Mouse (Mus musculus): ENCODE measurements around the gene Pemt. TPM values are rescaled to one million over a fixed set of nuclear protein-coding genes. Genes with fewer than 3 reads are reported as not detected.

Gene Pemt
- total RNA-seq, 2 experiments from 2014 or later, result 3.8 to 7.9 TPM

DNA sequence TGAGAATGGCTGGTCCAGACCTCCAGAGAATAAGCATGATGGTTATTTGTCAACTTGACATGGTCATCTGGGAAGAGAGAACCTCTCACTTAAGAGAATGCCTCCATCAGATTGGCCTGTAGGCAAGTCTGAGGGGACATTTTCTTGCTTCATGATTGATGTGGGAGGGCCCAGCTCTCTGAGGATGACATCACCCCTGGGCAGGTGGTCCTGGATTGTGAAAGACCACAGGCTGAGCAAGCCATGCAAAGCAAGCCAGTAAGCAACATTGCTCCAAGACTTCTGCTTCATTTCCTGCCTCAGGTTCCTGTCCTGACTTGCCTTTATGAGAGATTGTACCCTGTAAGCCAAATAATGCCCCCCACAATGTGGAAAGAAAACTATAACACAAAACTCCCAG lies 26.8 kb upstream of the Pemt start:
- no peak for DNase-seq (ENCODE audit: low spot score in 2 of 2)
- no peak overlapping the region for H3K4me3 ChIP-seq
- H3K27ac ChIP-seq, result no peak overlapping the region
- TF ChIP-seq CTCF (conservative IDR thresholded peaks at IDR 0.05), result no peak

DNA sequence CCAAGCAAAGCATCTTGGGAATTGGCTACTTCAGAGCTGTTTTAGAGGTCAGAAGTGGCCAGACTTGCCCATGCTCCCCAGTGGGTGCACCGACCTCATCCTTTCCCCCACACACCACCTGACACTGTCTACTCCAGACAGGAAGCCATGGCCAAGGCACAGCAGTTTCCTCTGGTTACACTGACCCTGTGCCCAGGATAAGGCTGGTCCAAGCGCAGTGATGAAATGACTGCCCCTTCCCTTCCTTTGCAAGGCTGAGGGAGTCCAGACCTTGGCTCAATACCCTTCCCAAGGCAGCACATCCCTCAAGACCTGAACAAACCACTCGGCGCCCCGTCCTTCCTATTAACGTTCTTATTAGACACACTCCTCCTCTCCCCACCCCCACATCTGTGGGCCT lies 24.9 kb upstream of the Pemt start:
- TF ChIP-seq CTCF (conservative IDR thresholded peaks at IDR 0.05), result no peak
- Histone ChIP-seq H3K27ac (no peak overlapping the region), H3K4me3 (no peak overlapping the region)
- DNase-seq (ENCODE audit: low spot score in 2 of 2), result no peak

DNA sequence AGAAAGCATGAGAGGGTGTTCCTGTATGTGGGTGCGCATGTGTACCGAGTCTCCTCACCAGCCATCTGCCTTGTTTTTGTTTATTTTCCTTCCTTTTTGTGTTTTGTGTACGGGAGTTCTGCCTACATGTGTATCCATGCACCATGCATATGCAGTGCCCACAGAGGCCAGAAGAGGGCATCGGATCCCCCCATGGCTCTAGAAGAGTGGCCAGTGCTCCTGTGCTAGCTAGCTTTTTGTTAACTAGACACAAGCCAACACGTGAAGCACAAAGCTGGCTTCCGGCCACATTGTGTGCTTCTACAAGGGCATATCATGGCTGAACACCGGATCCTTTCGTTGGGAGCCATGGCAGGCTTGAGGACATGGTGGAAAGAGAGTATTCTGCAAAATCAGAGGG lies 24.3 kb upstream of the Pemt start:
- peak; percentile 79 for TF ChIP-seq CTCF (conservative IDR thresholded peaks at IDR 0.05)
- no peak for DNase-seq (ENCODE audit: low spot score in 2 of 2)
- H3K27ac ChIP-seq, result no peak overlapping the region
- H3K4me3 ChIP-seq, result no peak overlapping the region

DNA sequence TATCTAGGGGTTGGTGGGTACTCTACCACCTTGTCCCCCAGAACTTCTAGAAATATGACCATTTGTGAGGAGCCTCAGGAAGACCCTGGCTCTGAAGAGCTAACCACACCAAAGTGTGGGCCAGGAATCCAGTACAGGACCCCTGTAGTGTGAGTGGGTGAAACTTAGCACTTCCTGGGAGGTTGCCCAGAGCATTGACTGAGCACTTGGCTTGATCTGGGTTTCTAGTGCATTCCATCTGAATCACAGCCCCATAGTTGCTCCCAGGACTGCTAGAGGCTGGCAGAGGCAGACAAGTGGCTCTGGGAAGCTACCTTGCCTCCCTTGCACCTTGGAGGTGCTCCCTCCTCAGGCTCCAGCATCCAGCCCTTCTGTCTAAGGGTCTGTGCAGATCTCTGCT lies 22.3 kb upstream of the Pemt start:
- TF ChIP-seq CTCF (conservative IDR thresholded peaks at IDR 0.05), result no peak
- H3K27ac ChIP-seq, result no peak overlapping the region
- no peak for DNase-seq (ENCODE audit: low spot score in 2 of 2)
- H3K4me3 ChIP-seq, result no peak overlapping the region

DNA sequence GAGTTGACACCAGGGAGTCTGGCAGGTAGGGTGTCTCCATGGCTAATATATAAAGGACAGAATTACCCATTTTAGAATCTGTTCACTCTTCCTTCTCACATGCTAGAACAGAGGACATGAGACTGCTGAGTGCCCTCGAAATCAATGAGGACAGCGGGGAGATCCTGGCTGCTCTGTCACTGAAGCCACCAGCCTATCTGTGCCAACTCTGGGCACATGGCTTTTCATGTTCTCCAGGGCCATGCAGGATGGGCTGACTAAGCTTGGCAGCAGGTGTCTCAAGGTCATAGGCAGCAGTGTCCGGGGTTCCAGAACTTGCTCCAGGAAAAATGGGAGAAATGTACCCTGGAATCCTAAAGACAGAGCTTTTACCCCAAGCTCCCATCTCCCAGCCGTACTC lies 21.4 kb upstream of the Pemt start:
- Histone ChIP-seq H3K27ac (no peak overlapping the region), H3K4me3 (no peak overlapping the region)
- no peak for DNase-seq (ENCODE audit: low spot score in 2 of 2)
- TF ChIP-seq CTCF (conservative IDR thresholded peaks at IDR 0.05), result no peak

DNA sequence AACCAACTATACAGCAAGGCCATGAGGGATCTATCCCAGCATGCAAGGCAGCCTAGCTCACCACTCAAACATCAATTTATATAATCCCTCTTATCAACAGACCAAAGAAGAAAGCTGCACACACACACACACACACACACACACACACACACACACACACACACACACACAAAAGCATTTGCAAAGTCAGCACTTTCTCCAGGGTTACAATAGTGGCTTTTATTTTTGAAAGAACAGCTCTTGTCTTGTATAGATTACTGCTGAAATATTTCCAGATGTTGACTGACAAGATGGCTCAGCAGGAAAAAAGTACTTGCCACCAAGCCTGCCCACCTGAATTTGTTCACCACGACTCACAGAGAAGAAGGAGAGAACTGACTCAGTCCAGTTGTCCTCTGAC lies 19.0 kb upstream of the Pemt start:
- TF ChIP-seq CTCF (conservative IDR thresholded peaks at IDR 0.05), result no peak
- H3K4me3 ChIP-seq, result no peak overlapping the region
- no peak for DNase-seq (ENCODE audit: low spot score in 2 of 2)
- no peak overlapping the region for H3K27ac ChIP-seq

DNA sequence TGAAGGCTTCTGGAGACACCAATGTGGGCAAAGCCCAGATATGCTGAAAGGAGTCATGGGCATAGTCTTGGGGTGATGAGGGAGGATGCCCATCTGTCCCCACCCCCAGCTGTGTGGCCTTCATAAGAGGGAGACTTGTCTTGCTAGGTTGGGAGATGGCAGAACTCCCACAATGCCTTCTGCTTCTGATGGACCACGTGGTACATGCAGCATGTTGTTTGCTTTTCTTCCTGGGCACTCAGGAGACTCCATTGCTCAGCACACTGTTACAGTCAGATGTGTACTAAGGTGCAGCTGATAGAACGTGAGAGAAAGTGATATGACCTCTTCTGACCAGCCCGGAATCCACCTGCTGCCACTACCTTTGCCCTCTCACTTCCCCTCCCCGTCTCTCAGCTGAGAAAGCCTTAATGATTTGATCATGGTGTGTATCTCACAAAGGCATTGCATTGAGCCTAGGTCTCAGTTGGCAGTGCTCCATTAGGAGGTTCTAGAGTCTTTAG lies 15.3 kb upstream of the Pemt start:
- Histone ChIP-seq H3K4me3 (no peak overlapping the region), H3K27ac (no peak overlapping the region)
- TF ChIP-seq CTCF (conservative IDR thresholded peaks at IDR 0.05), result no peak
- no peak for DNase-seq (ENCODE audit: low spot score in 2 of 2)

DNA sequence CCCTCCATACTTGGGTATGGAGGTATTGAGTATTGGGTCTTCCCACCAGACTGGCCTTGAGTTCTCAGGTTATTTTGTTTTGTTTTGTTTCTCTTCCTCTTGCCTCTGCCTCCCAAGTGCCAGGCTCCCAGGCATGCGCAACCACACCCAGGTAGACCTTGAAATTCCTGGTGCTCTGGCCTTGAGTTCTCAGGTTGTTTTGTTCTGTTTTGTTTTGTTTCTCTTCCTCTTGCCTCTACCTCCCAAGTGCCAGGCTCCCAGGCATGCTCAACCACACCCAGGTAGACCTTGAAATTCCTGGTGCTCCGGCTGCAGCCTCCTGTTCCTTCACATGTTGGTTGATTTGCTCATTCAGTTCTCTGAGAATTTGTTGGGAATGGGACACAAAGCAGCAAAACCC lies 13.7 kb upstream of the Pemt start:
- no peak for TF ChIP-seq CTCF (conservative IDR thresholded peaks at IDR 0.05)
- Histone ChIP-seq H3K4me3 (no peak overlapping the region), H3K27ac (no peak overlapping the region)
- DNase-seq (ENCODE audit: low spot score in 2 of 2), result no peak

DNA sequence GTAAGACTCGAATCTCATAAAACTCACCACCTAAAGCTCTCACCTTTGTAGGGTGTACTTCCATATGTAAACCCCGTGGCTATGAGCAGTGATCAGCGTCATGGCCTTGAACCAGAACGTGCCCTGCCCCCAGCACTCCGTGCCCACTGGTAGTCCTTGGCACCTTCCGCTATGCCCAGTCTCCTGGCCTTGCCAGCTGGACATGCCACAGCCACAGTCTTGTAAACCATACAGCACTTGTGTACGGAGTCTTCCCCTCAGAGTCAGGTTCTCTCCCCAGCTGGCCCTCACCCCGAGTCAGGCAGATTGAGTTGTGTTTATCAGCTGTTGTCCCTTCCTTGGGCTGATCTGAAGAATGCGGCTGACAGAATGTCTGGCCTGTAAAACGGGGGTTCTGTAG lies 12.2 kb upstream of the Pemt start:
- TF ChIP-seq CTCF (conservative IDR thresholded peaks at IDR 0.05), result no peak
- Histone ChIP-seq H3K27ac (no peak overlapping the region; the same call in 1 of the 2 replicates), H3K4me3 (no peak overlapping the region)
- no peak for DNase-seq (ENCODE audit: low spot score in 2 of 2)

DNA sequence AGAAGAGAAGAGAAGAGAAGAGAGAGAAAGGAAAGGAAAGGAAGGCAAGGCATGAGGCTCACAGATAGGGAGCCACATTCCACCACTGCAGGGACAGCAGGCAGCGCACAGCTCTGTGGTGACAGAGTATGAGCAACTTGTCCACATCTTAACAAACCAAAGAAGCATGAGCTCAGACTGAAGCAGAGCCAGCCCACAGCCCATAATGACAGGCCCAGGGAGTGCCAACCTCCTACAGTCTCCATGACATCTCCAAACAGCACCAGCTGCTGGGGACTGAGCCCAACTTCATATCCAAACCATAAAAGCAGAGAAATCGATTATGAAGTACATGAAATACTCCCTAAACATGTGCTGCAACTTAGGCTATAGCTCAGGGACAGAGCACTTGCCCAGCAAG lies 11.7 kb upstream of the Pemt start:
- Histone ChIP-seq H3K4me3 (no peak overlapping the region), H3K27ac (no peak overlapping the region; the same call in 1 of the 2 replicates)
- peak; percentile 11; the same call in 1 of the 2 replicates for TF ChIP-seq CTCF (conservative IDR thresholded peaks at IDR 0.05)
- peak; percentile 51 to 74 for DNase-seq (ENCODE audit: low spot score in 2 of 2)

DNA sequence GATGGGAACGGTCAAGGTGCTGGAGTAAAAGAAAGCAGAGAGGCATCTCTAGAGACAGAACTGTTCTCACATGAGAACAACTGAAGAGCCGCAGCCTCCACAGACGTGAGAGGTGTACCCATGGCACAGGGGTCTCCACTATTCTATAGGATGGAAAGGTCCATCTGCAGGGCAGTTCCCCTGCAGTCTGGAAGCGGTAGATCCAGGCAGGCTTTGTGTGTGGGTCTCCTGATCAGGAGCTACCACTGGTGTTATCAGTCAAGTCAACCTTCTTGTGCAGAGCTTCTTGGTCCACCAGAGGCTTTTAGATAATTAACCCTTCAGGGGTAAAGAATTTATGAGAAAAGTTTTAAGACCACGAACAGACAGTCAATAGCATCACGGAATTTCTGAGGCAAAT lies 10.2 kb upstream of the Pemt start:
- Histone ChIP-seq H3K4me3 (no peak overlapping the region), H3K27ac (no peak overlapping the region)
- DNase-seq (ENCODE audit: low spot score in 2 of 2), result no peak
- TF ChIP-seq CTCF (conservative IDR thresholded peaks at IDR 0.05), result no peak

DNA sequence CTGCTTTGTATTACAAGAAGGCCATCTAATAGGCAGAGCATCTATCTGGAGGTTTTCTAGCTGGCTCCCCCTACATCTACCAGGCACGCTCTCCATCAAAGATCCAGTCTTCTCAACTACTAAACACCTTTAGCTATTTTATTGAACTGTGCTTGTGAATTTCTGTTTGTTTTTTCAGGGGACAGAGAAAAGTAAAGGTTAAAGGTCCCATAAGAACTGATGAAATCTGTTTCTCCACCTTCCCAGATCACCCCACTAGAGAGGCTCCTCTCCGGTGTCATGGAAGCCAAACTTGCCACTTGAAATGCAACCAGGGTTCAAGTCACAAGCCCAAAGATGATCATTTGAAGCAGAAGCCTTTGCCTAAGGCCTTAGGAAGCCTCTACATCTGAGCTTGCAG lies 2.6 kb upstream of the Pemt start:
- TF ChIP-seq CTCF (conservative IDR thresholded peaks at IDR 0.05), result no peak
- DNase-seq (ENCODE audit: low spot score in 2 of 2), result no peak
- Histone ChIP-seq H3K4me3 (no peak overlapping the region), H3K27ac (no peak overlapping the region)

DNA sequence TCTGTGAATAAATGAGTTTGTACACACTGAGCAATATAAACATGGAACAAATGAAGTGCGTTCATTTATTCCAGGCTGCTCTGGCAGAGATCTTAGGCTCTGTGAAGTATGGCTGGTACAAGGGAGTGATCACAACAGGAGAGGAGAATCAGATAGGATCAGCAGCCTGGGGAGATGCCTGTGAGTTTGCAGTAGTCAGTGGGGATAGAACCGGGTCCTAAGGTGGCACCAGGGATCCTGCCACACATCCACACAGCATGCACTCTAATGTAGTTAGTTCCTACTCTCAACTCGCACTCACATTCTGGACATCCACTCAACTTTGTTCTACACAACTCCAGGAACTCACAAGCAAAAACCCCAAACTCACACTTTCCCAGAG lies 622 bp downstream of the Pemt start:
- TF ChIP-seq CTCF (conservative IDR thresholded peaks at IDR 0.05), result no peak
- H3K4me3 ChIP-seq, result peak overlapping the region; percentile 90
- H3K27ac ChIP-seq, result peak overlapping the region; percentile 93
- no peak for DNase-seq (ENCODE audit: low spot score in 2 of 2)

DNA sequence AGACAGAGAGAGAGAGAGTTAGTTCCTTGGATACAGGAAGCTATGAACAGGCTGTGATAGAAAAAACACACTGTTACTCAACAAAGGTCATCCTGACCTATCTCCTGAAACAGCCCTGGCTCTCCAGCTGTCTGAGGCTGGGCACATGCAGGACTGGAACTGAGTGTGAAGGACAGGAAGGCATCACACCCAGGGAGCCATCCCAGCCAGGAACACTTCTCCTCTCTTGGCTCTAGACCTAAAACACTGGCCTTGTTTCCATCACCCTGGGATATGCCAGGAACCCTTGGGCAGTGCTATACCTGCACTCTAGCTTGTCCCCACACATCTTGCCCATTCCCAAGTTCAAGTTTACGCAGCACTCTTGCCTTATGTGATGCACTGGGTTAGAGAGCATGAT lies 1.5 kb downstream of the Pemt start:
- H3K4me3 ChIP-seq, result no peak overlapping the region
- no peak for DNase-seq (ENCODE audit: low spot score in 2 of 2)
- no peak for TF ChIP-seq CTCF (conservative IDR thresholded peaks at IDR 0.05)

DNA sequence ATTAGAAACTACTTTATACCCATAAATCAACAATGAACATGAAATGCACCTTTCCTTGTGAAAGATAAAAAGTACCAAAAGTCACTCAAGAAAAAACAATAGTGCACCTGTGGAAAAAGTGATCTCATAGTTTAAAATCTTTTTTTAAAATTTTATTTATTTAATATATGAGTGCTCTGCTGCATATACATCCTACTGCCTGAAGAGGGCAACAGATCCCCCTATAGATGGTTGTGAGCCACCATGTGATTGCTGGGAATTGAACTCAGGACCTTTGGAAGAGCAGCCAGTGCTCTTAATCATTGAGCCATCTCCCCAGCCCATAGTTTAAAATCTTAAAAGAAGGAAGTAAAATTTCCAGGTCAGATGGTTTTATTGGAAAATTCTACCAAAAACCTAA lies 4.0 kb downstream of the Pemt start:
- no peak for DNase-seq (ENCODE audit: low spot score in 2 of 2)
- Histone ChIP-seq H3K4me3 (no peak overlapping the region), H3K27ac (no peak overlapping the region)
- peak; percentile 49 for TF ChIP-seq CTCF (conservative IDR thresholded peaks at IDR 0.05)

More for the DNA sequence above, 1.5 kb downstream of the Pemt start:
- H3K27ac ChIP-seq, result no peak overlapping the region
